Mouse (Mus musculus) CH12.LX (cell line): ENCODE data around the gene Mier1. TPM values are rescaled to one million over a fixed set of nuclear protein-coding genes. Genes with fewer than 3 reads are reported as not detected.

Experiments
- DNase-seq: peaks from one replicate; pipeline ENCODE4 v3.0.0-alpha.2; 2013; ENCODE audit errors: extremely low read depth
- H3K27ac ChIP-seq: 2 replicates; pipeline ENCODE4 v1.5.1; 2012; ENCODE audit warnings: low read depth, mild to moderate bottlenecking, control low read depth, moderate library complexity; ENCODE audit not compliant: insufficient read depth
- H3K27me3 ChIP-seq: replicated peaks from 2 replicates; pipeline ENCODE3; 2012; ENCODE audit warnings: inconsistent platforms
- H3K36me3 ChIP-seq, 2 experiments: replicated peaks in 1 of 2; 2 replicates each; pipeline versions ENCODE3 to v1.6.1; 2012; ENCODE audit warnings: inconsistent platforms in 1 of 2, low read length in 1 of 2, mild to moderate bottlenecking in 1 of 2, mixed read lengths in 1 of 2, moderate library complexity in 1 of 2; ENCODE audit not compliant: control insufficient read depth in 1 of 2, insufficient read depth in 1 of 2
- H3K4me1 ChIP-seq, 2 experiments: 2 replicates each; pipeline ENCODE4 v1.6.1; 2012; ENCODE audit warnings: inconsistent platforms in 1 of 2, moderate library complexity in 1 of 2; ENCODE audit not compliant: insufficient read depth in 2 of 2, control insufficient read depth in 1 of 2
- H3K4me2 ChIP-seq: 2 replicates; pipeline ENCODE4 v1.6.1; 2012; ENCODE audit warnings: low read depth, mild to moderate bottlenecking, control low read depth; ENCODE audit not compliant: poor library complexity, insufficient read depth, severe bottlenecking
- H3K4me3 ChIP-seq, 3 experiments: fragments of 150-350 bp in 1 of 3; sonication (generic) in 1 of 3; replicated peaks in 1 of 3; 2 replicates each; pipeline versions ENCODE3 to v1.5.1; 2011 to 2012; ENCODE audit warnings: low read depth in 2 of 3, low read length in 2 of 3, mild to moderate bottlenecking in 2 of 3, moderate library complexity in 2 of 3, control low read depth in 1 of 3, improper control_type of control experiment in 1 of 3, inconsistent platforms in 1 of 3, mixed read lengths in 1 of 3; ENCODE audit not compliant: poor library complexity in 1 of 3
- H3K79me2 ChIP-seq: replicated peaks from 2 replicates; pipeline ENCODE4 v1.6.1; 2012; ENCODE audit warnings: mild to moderate bottlenecking, moderate library complexity; ENCODE audit not compliant: control insufficient read depth, poor library complexity, insufficient read depth, severe bottlenecking; ENCODE audit errors: extremely low read depth
- H3K9ac ChIP-seq: 2 replicates; pipeline ENCODE4 v1.6.1; 2012; ENCODE audit warnings: low read depth, mild to moderate bottlenecking, control low read depth, moderate library complexity; ENCODE audit not compliant: insufficient read depth
- H3K9me3 ChIP-seq: replicated peaks from 2 replicates; pipeline ENCODE3; 2012; ENCODE audit warnings: low read length, inconsistent platforms, mixed read lengths
- BHLHE40 ChIP-seq: IDR thresholded peaks from 2 replicates; pipeline ENCODE4 v1.6.1; 2011; ENCODE audit warnings: mild to moderate bottlenecking, low read depth, low read length, improper control_type of control experiment
- CHD2 ChIP-seq: IDR thresholded peaks from 2 replicates; pipeline ENCODE4 v1.6.1; 2011; ENCODE audit warnings: low read length, improper control_type of control experiment
- CTCF ChIP-seq, 2 experiments: IDR thresholded peaks in 1 of 2; conservative IDR thresholded peaks in 1 of 2; 2 replicates each; pipeline ENCODE4 v1.5.1; 2011 to 2012; ENCODE audit warnings: low read depth in 2 of 2, low read length in 2 of 2, improper control_type of control experiment in 1 of 2, inconsistent platforms in 1 of 2, mild to moderate bottlenecking in 1 of 2, moderate library complexity in 1 of 2
- E2F4 ChIP-seq: IDR thresholded peaks from 2 replicates; pipeline ENCODE4 v1.6.1; 2011; ENCODE audit warnings: low read depth, low read length, improper control_type of control experiment; ENCODE audit not compliant: insufficient replicate concordance
- ELF1 ChIP-seq: IDR thresholded peaks from 2 replicates; pipeline ENCODE4 v1.6.1; 2014; ENCODE audit warnings: low read depth, mild to moderate bottlenecking, inconsistent platforms, low read length, improper control_type of control experiment
- EP300 ChIP-seq: IDR thresholded peaks from 2 replicates; pipeline ENCODE4 v1.6.1; 2011; ENCODE audit warnings: low read length, improper control_type of control experiment
- ETS1 ChIP-seq: conservative IDR thresholded peaks from 2 replicates; pipeline ENCODE4 v1.6.1; 2012; ENCODE audit warnings: low read depth, mild to moderate bottlenecking, inconsistent platforms, low read length, improper control_type of control experiment, moderate library complexity
- IRF4 ChIP-seq: IDR thresholded peaks from 2 replicates; pipeline ENCODE4 v1.6.1; 2014; ENCODE audit warnings: low read depth, mild to moderate bottlenecking, inconsistent platforms, low read length, improper control_type of control experiment
- JUN ChIP-seq: IDR thresholded peaks from 2 replicates; pipeline ENCODE4 v1.6.1; 2011; ENCODE audit warnings: low read depth, mild to moderate bottlenecking, low read length, improper control_type of control experiment, moderate library complexity; ENCODE audit not compliant: insufficient read depth
- JUND ChIP-seq: conservative IDR thresholded peaks from 2 replicates; pipeline ENCODE4 v1.6.1; 2011; ENCODE audit warnings: low read depth, low read length, improper control_type of control experiment
- KAT2A ChIP-seq: IDR thresholded peaks from 2 replicates; pipeline ENCODE4 v1.6.1; 2012; ENCODE audit warnings: low read length, improper control_type of control experiment, inconsistent platforms; ENCODE audit not compliant: insufficient replicate concordance
- MAFK ChIP-seq: IDR thresholded peaks from 2 replicates; pipeline ENCODE4 v1.6.1; 2011; ENCODE audit warnings: low read length, improper control_type of control experiment; ENCODE audit not compliant: insufficient replicate concordance
- MAX ChIP-seq: IDR thresholded peaks from 2 replicates; pipeline ENCODE4 v1.6.1; 2011; ENCODE audit warnings: low read length, improper control_type of control experiment
- MAZ ChIP-seq: IDR thresholded peaks from 2 replicates; pipeline ENCODE4 v1.6.1; 2012; ENCODE audit warnings: low read depth, mild to moderate bottlenecking, inconsistent platforms, low read length, improper control_type of control experiment, moderate library complexity
- MEF2A ChIP-seq: IDR thresholded peaks from 2 replicates; pipeline ENCODE4 v1.6.1; 2014; ENCODE audit warnings: low read depth, mild to moderate bottlenecking, inconsistent platforms, low read length, improper control_type of control experiment, borderline replicate concordance
- MXI1 ChIP-seq: IDR thresholded peaks from 2 replicates; pipeline ENCODE4 v1.6.1; 2011; ENCODE audit warnings: mild to moderate bottlenecking, low read depth, low read length, improper control_type of control experiment
- MYC ChIP-seq: IDR thresholded peaks from 2 replicates; pipeline ENCODE4 v1.6.1; 2011; ENCODE audit warnings: low read depth, mild to moderate bottlenecking, improper control_type of control experiment, low read length
- NELFE ChIP-seq: IDR thresholded peaks from 2 replicates; pipeline ENCODE4 v1.6.1; 2011; ENCODE audit warnings: low read depth, low read length, improper control_type of control experiment
- NRF1 ChIP-seq: IDR thresholded peaks from 2 replicates; pipeline ENCODE4 v1.6.1; 2014; ENCODE audit warnings: low read depth, mild to moderate bottlenecking, inconsistent platforms, low read length, improper control_type of control experiment, moderate library complexity
- POLR2AphosphoS2 ChIP-seq: IDR thresholded peaks from 2 replicates; pipeline ENCODE4 v1.6.1; 2011; ENCODE audit warnings: low read depth, low read length, improper control_type of control experiment
- RAD21 ChIP-seq: IDR thresholded peaks from 2 replicates; pipeline ENCODE4 v1.6.1; 2011; ENCODE audit warnings: low read depth, mild to moderate bottlenecking, low read length, improper control_type of control experiment, moderate library complexity
- SIN3A ChIP-seq: IDR thresholded peaks from 2 replicates; pipeline ENCODE4 v1.6.1; 2012; ENCODE audit warnings: low read length, improper control_type of control experiment, inconsistent platforms
- SMC3 ChIP-seq: IDR thresholded peaks from 2 replicates; pipeline ENCODE4 v1.6.1; 2011; ENCODE audit warnings: low read depth, low read length, improper control_type of control experiment
- TCF12 ChIP-seq: IDR thresholded peaks from 2 replicates; pipeline ENCODE4 v1.6.1; 2014; ENCODE audit warnings: low read depth, mild to moderate bottlenecking, inconsistent platforms, low read length, improper control_type of control experiment
- UBTF ChIP-seq: IDR thresholded peaks from 2 replicates; pipeline ENCODE4 v1.6.1; 2012; ENCODE audit warnings: low read depth, mild to moderate bottlenecking, inconsistent platforms, low read length, improper control_type of control experiment, moderate library complexity
- USF1 ChIP-seq: IDR thresholded peaks from 2 replicates; pipeline ENCODE4 v1.6.1; 2014; ENCODE audit warnings: low read depth, mild to moderate bottlenecking, inconsistent platforms, low read length, improper control_type of control experiment
- USF2 ChIP-seq: conservative IDR thresholded peaks from 2 replicates; pipeline ENCODE4 v1.6.1; 2011; ENCODE audit warnings: low read depth, low read length, improper control_type of control experiment
- ZC3H11A ChIP-seq: IDR thresholded peaks from 2 replicates; pipeline ENCODE4 v1.6.1; 2012; ENCODE audit warnings: low read depth, mild to moderate bottlenecking, inconsistent platforms, low read length, improper control_type of control experiment
- ZKSCAN1 ChIP-seq: IDR thresholded peaks from 2 replicates; pipeline ENCODE4 v1.6.1; 2012; ENCODE audit warnings: low read depth, inconsistent platforms, low read length, improper control_type of control experiment, borderline replicate concordance
- ZMIZ1 ChIP-seq: IDR thresholded peaks from 2 replicates; pipeline ENCODE4 v1.6.1; 2012; ENCODE audit warnings: low read depth, mild to moderate bottlenecking, inconsistent platforms, low read length, improper control_type of control experiment
- ZNF384 ChIP-seq: IDR thresholded peaks from 2 replicates; pipeline ENCODE4 v1.6.1; 2012; ENCODE audit warnings: low read depth, low read length, improper control_type of control experiment, inconsistent platforms
- dilution Hi-C: fragments of 300-500 bp; cut with MboI; formaldehyde crosslinking; loops from 2 replicates; pipeline ENCODE4 v1.14.3; 2020; ENCODE audit warnings: low sequenced_read_pairs; ENCODE audit not compliant: extremely low pct_unique_long_range_greater_than_20kb, extremely low pct_ligation_motif_present
- in situ Hi-C: fragments of 300-500 bp; cut with MboI; formaldehyde crosslinking; loops from 3 replicates; pipeline ENCODE4 v1.14.3; 2019; ENCODE audit warnings: low sequenced_read_pairs, low pct_ligation_motif_present, low pct_unique_long_range_greater_than_20kb, mixed read lengths
- polyA plus RNA-seq: library from polyadenylated mRNA; unstranded; fragments of >175 nt; gene quantifications from 2 replicates; pipeline ENCODE4 v1.2.1, GENCODE M21; 2012; ENCODE audit warnings: low read depth; ENCODE audit not compliant: insufficient read length
- total RNA-seq, 2 experiments: library from RNA; depleted of rRNA; stranded (reverse); fragments of 300-350 nt in 1 of 2; fragments of >200 nt in 1 of 2; gene quantifications; 2 replicates each; pipeline ENCODE4 v1.2.3; 2012 to 2014

Gene Mier1
- total and polyA plus RNA-seq, 3 experiments, result 22.5 to 35.0 (median 34.4) TPM

DNA sequence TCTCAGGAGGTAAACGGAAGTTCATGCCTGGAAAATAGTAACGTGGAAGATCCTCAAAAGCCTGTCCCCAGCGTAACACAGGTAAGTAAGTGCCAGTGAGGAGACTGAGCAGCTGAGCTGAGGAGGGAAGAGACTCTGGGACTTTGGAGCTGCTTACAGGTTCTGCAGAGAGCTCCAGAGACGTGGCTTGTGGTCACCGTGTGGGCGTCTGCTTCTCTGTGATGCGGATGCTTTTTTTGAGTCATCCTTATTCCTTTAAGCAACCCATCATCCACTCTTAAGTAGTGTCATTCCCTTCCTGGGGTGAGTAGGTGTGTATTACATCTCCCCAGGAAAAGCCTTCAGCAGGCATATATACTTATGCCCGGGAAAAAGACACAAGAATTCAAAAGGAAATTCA is 18.3 kb upstream of the Mier1 start:
- H3K79me2 ChIP-seq, result no peaks in the 10 kb centered on the region
- no peak for TF ChIP-seq ETS1
- TF ChIP-seq NELFE, result no peak
- TF ChIP-seq ZC3H11A, result no peak
- no peak for TF ChIP-seq TCF12
- no peak for TF ChIP-seq CTCF (conservative IDR thresholded peaks at IDR 0.05 in 1 of 2, IDR thresholded peaks at IDR 0.05 in 1 of 2; ENCODE audit: low read depth in 2 of 2, low read length in 2 of 2)
- TF ChIP-seq CHD2, result 0 out of 2 replicates have a peak, but pooled peaks have one; percentile 16
- no peak for TF ChIP-seq E2F4
- TF ChIP-seq MAZ, result no peak
- no peak for TF ChIP-seq MYC
- TF ChIP-seq SMC3, result no peak
- TF ChIP-seq KAT2A, result no peak
- no peak for TF ChIP-seq ZKSCAN1
- no peak for TF ChIP-seq BHLHE40
- TF ChIP-seq NRF1, result no peak
- no peak for TF ChIP-seq MAX
- TF ChIP-seq ZNF384, result no peak
- no peak for TF ChIP-seq MXI1
- no peak for TF ChIP-seq RAD21
- TF ChIP-seq MAFK, result 0 out of 2 replicates have a peak, but pooled peaks have one; percentile 12
- peak; percentile 48; the same call in 1 of the 2 replicates for TF ChIP-seq EP300
- H3K9me3 ChIP-seq, result no peaks in the 10 kb centered on the region
- H3K4me2 ChIP-seq, result peak overlapping the region; percentile 24; the same call in 1 of the 2 replicates
- no peaks in the 10 kb centered on the region for H3K36me3 ChIP-seq
- peak; percentile 29 for DNase-seq
- no peaks in the 10 kb centered on the region for H3K27me3 ChIP-seq
- H3K27ac ChIP-seq, result no peak overlapping the region
- dilution Hi-C loops (no loop called here), in situ Hi-C loops (no loop called here)
- peaks cover 0 to 15% of the 10 kb centered on the region in 2 experiments; a peak in 1 of 4 replicates for H3K4me1 ChIP-seq
- H3K4me3 ChIP-seq, result no peak overlapping the region
- no peak overlapping the region for H3K9ac ChIP-seq

- DNase-seq, result no peak
- Histone ChIP-seq H3K27ac (no peak overlapping the region), H3K27me3 (no peaks in the 10 kb centered on the region), H3K36me3 (no peaks in the 10 kb centered on the region), H3K9me3 (no peaks in the 10 kb centered on the region), H3K9ac (no peak overlapping the region), H3K79me2 (no peaks in the 10 kb centered on the region), H3K4me1 (peaks cover 0 to 31% of the 10 kb centered on the region in 2 experiments; a peak in 2 of 4 replicates), H3K4me2 (no peak overlapping the region), H3K4me3 (no peak overlapping the region)
- dilution Hi-C loops, result no loop called here
- in situ Hi-C loops, result no loop called here
- TF ChIP-seq SMC3 (no peak), MXI1 (no peak), SIN3A (no peak), ELF1 (no peak), UBTF (no peak), MAX (no peak), POLR2AphosphoS2 (no peak), NRF1 (no peak), MEF2A (no peak), ZKSCAN1 (no peak), RAD21 (no peak), JUND (peak; percentile 72; the same call in 1 of the 2 replicates), USF1 (no peak), ETS1 (0 out of 2 replicates have a peak, but pooled peaks have one; percentile 6), JUN (peak; percentile 49; the same call in 1 of the 2 replicates), ZNF384 (no peak), IRF4 (peak; percentile 82), MYC (no peak), MAFK (no peak), KAT2A (no peak), ZMIZ1 (no peak), NELFE (no peak), USF2 (no peak)
These were observed 15.7 kb upstream of the Mier1 start for GRCm38 (mm10) chr4:103098532-103098931.
